Mouse (Mus musculus) bone marrow, adult 2 months (tissue): ENCODE data around the gene Ryr3.

Experiments
- CTCF ChIP-seq: fragments of 200-500 bp; IDR thresholded peaks from 2 replicates; pipeline ENCODE4 v1.5.1; 2011; ENCODE audit warnings: low read length, control low read depth; ENCODE audit not compliant: control insufficient read depth, insufficient read depth
- POLR2A ChIP-seq: fragments of 200-500 bp; IDR thresholded peaks from 2 replicates; pipeline ENCODE4 v1.6.1; 2011; ENCODE audit warnings: low read depth, mild to moderate bottlenecking, control low read depth, low read length, borderline replicate concordance; ENCODE audit not compliant: control insufficient read depth

- TF ChIP-seq CTCF (no peak), POLR2A (no peak)
Observed at GRCm38 (mm10) chr2:113168096-113168495, 48.8 kb downstream of the Ryr3 start.
